Mouse (Mus musculus): ENCODE data around the gene Igfbp3.

DNA sequence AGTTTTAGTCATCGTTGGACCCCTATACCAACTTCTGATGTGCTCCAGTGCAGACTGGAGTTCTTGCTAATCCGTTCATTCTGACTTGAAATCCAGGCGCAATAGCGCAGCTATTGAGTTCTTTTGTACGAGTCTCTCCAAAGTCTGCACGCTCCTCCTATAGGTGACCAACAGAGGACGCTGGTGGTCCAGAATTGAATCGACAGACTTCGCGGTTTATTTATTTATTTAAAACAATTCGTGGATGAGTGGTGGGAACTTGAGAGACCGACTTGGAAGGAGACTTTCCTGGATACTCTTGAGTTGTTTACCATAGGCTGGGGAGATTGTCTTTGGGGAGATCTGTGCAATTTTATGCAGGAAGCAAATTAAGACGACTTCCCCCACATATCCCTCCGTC is 1.0 kb upstream of the Igfbp3 start:
- TF ChIP-seq CTCF (IDR thresholded peaks at IDR 0.05; ENCODE audit: borderline replicate concordance, extremely low read depth, insufficient read depth, insufficient read length) (peak; percentile 84), POLR2A (IDR thresholded peaks at IDR 0.05; ENCODE audit: borderline replicate concordance, extremely low read depth, insufficient read depth, insufficient read length, poor library complexity, severe bottlenecking) (no peak)

Data from brain, embryonic 14.5 days (tissue).